Mouse (Mus musculus): Measurements from ENCODE around the gene Gm20388. TPM values are rescaled to one million over a fixed set of nuclear protein-coding genes. Genes with fewer than 3 reads are reported as not detected.

The Gm20388 gene
- polyA plus RNA-seq, 1 experiment from 2014 or later = not detected

DNA sequence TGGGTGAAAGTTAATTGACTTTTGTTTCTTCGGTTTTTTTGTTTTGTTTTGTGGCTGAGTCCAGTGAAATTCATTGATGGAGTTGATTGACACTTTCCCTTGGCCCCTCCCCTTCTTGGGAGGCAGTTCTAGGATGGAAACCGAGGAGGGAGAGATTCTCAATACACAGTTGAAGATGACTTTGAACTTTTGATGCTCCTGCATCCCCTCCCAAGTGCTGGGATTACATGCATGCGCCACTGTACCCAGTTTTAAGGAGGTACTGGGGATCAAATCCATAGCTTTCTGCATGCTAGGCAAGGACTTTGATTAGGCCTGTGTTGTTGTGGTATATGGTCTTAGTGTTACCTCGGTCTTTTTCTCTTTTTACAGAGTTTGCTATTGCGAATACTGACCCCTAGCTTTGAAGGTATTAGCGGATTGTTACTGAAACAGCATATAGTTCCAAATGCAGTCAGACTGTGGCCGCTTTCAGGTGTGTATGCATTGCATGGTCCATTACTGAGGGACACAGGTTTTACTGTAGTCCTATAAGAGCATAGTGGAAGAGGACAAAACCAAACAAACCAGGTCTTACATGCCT is 3155.6 kb downstream of the Gm20388 start:
- TF ChIP-seq CTCF (IDR thresholded peaks at IDR 0.05; ENCODE audit: low read depth) = peak; percentile 53
- Histone ChIP-seq H3K4me1 (replicated peaks; ENCODE audit: control insufficient read depth, insufficient read depth, low read length) (peaks cover 4% of the 10 kb centered on the region; the same call in 1 of the 2 replicates), H3K36me3 (ENCODE audit: control insufficient read depth, insufficient read depth) (0 out of 2 replicates have a peak, but pooled peaks cover 6% of the 10 kb centered on the region), H3K4me3 (ENCODE audit: low read depth, low read length) (peak overlapping the region; percentile 98), H3K27me3 (replicated peaks; ENCODE audit: control insufficient read depth, insufficient read depth, low read length) (no peaks in the 10 kb centered on the region), H3K4me2 (replicated peaks; ENCODE audit: low read depth) (peak overlapping the region; percentile 87), H3K9ac (ENCODE audit: low read depth, low read length) (peak overlapping the region; percentile 93), H3K27ac (ENCODE audit: low read depth, low read length) (peak overlapping the region; percentile 93), H3K9me3 (ENCODE audit: control insufficient read depth) (no peaks in the 10 kb centered on the region)
- 29% methylated on average over 7 of the region's 7 CpGs for WGBS
- no peak for ATAC-seq

DNA sequence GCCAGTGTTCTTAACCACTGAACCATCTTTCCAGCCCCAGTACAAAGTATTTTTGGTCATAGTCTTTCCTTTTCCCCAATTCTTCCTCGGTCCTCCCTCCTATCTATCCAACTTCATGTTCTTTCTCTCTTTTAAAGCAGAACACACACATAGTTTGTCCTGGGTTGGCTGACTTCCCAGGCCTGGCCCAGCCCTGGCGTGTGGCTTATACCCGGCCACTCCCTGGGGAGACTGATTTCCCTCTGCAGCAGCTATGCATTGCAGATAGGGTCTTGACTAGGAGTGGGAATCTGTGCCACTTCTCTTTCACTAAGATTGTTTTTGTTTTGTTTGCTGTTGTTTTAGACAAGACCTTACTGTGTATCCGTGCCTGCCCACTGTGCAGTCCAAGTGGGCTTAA is 3160.5 kb downstream of the Gm20388 start:
- 60% methylated on average over 4 of the region's 4 CpGs for WGBS
- Histone ChIP-seq H3K27me3 (replicated peaks; ENCODE audit: control insufficient read depth, insufficient read depth, low read length) (no peaks in the 10 kb centered on the region), H3K4me1 (replicated peaks; ENCODE audit: control insufficient read depth, insufficient read depth, low read length) (0 out of 2 replicates have a peak, but pooled peaks cover 3% of the 10 kb centered on the region), H3K9me3 (ENCODE audit: control insufficient read depth) (no peaks in the 10 kb centered on the region), H3K36me3 (ENCODE audit: control insufficient read depth, insufficient read depth) (peaks cover 42% of the 10 kb centered on the region), H3K4me2 (replicated peaks; ENCODE audit: low read depth) (no peak overlapping the region), H3K27ac (ENCODE audit: low read depth, low read length) (no peak overlapping the region), H3K4me3 (ENCODE audit: low read depth, low read length) (no peak overlapping the region), H3K9ac (ENCODE audit: low read depth, low read length) (no peak overlapping the region)
- no peak for TF ChIP-seq CTCF (IDR thresholded peaks at IDR 0.05; ENCODE audit: low read depth)
- no peak for ATAC-seq

DNA sequence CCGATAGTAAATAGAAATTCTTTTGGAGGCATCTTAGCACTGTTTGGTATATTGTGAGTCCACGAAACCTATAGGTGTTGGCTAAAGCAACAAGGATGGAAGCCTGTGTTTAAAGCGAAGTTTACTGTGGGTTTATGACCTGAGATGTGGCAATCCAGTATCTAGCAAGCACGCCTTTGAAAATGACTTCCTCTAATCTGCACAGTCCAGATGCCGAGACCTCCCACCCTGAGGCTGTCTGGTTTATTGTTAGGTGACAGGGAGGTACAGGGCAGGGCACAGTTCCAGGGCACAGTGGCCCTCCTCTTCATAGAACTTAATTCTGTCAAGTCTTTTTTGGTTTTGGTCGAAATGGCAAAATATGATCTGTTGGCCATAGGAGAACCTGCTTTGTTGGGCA is 3166.6 kb downstream of the Gm20388 start:
- H3K9me3 ChIP-seq (ENCODE audit: control insufficient read depth) = no peaks in the 10 kb centered on the region
- H3K36me3 ChIP-seq (ENCODE audit: control insufficient read depth, insufficient read depth) = peaks cover 70% of the 10 kb centered on the region
- WGBS = 59% methylated on average over 6 of the region's 6 CpGs
- H3K4me3 ChIP-seq (ENCODE audit: low read depth, low read length) = no peak overlapping the region
- no peak overlapping the region for H3K27ac ChIP-seq (ENCODE audit: low read depth, low read length)
- peak; percentile 75 for ATAC-seq
- no peak for TF ChIP-seq CTCF (IDR thresholded peaks at IDR 0.05; ENCODE audit: low read depth)
- H3K9ac ChIP-seq (ENCODE audit: low read depth, low read length) = no peak overlapping the region
- H3K27me3 ChIP-seq (replicated peaks; ENCODE audit: control insufficient read depth, insufficient read depth, low read length) = no peaks in the 10 kb centered on the region
- no peaks in the 10 kb centered on the region for H3K4me1 ChIP-seq (replicated peaks; ENCODE audit: control insufficient read depth, insufficient read depth, low read length)
- no peak overlapping the region for H3K4me2 ChIP-seq (replicated peaks; ENCODE audit: low read depth)

DNA sequence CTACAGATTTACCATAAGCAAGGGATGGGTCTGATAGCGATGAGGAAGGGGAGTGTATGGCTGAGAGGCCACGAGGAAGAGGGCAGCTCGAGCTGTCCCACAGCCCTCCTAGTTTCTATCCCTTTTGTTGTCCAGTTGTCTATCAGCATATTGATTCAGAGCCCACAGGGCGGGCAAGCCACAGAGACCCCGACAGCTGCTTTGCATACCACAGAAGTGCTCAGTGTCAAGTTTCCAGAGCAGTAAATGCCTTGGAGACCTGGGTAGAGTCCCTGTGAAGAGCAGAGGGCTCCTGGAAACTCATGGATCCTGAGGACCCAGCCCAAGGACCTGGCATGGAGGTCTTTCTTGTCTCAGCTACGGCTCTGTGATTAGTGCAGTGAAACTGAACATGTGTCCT is 3172.4 kb downstream of the Gm20388 start:
- H3K4me3 ChIP-seq (ENCODE audit: low read depth, low read length) = no peak overlapping the region
- ATAC-seq = no peak
- 88% methylated on average over 6 of the region's 6 CpGs for WGBS
- H3K4me2 ChIP-seq (replicated peaks; ENCODE audit: low read depth) = no peak overlapping the region
- no peaks in the 10 kb centered on the region for H3K4me1 ChIP-seq (replicated peaks; ENCODE audit: control insufficient read depth, insufficient read depth, low read length)
- no peak overlapping the region for H3K9ac ChIP-seq (ENCODE audit: low read depth, low read length)
- no peak for TF ChIP-seq CTCF (IDR thresholded peaks at IDR 0.05; ENCODE audit: low read depth)
- no peaks in the 10 kb centered on the region for H3K9me3 ChIP-seq (ENCODE audit: control insufficient read depth)
- no peak overlapping the region for H3K27ac ChIP-seq (ENCODE audit: low read depth, low read length)
- peaks cover 85% of the 10 kb centered on the region for H3K36me3 ChIP-seq (ENCODE audit: control insufficient read depth, insufficient read depth)
- no peaks in the 10 kb centered on the region for H3K27me3 ChIP-seq (replicated peaks; ENCODE audit: control insufficient read depth, insufficient read depth, low read length)

DNA sequence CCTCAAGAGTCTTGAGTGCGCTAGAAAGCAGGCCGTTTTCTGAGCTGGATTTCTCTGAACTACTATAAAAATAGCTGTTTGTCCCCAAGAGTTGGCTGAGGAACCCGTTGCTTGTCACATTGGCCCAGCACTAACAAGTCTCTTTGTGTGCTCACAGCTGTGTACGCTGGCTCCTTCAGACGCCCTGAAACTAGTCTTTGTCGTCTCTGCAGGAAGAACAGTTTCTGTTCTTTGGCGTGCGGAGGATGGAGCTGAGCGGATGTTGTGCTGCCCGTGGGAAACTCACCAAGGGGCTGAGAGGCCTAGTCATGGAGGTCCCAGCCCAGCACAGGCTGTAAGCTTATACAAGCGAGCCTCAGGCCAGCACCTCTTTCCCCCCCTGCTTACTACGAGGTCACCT is 3173.0 kb downstream of the Gm20388 start:
- no peak for ATAC-seq
- H3K36me3 ChIP-seq (ENCODE audit: control insufficient read depth, insufficient read depth) = peaks cover 86% of the 10 kb centered on the region
- WGBS = 88% methylated on average over 12 of the region's 12 CpGs

DNA sequence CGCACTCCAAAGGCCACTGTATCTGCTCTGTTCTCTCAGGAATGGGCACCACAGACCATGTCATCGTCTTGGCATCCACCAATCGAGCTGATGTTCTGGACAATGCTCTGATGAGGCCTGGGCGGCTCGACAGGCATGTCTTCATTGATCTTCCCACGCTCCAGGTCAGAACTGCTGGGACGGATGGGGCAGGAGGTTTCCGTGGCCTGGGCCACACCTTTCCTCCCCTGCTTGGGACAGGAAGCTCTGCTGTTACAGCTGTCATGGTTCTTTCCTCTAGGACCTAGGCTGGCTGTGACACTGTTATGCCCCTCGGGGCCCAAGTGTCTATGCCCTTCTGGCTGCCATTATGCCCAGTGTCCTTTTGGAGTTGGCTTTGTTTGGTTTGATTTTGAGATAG is 3176.6 kb downstream of the Gm20388 start:
- Histone ChIP-seq H3K4me2 (replicated peaks; ENCODE audit: low read depth) (no peak overlapping the region), H3K36me3 (ENCODE audit: control insufficient read depth, insufficient read depth) (peaks cover 93% of the 10 kb centered on the region), H3K4me3 (ENCODE audit: low read depth, low read length) (no peak overlapping the region), H3K27me3 (replicated peaks; ENCODE audit: control insufficient read depth, insufficient read depth, low read length) (no peaks in the 10 kb centered on the region), H3K9me3 (ENCODE audit: control insufficient read depth) (no peaks in the 10 kb centered on the region), H3K27ac (ENCODE audit: low read depth, low read length) (no peak overlapping the region), H3K4me1 (replicated peaks; ENCODE audit: control insufficient read depth, insufficient read depth, low read length) (no peaks in the 10 kb centered on the region), H3K9ac (ENCODE audit: low read depth, low read length) (no peak overlapping the region)
- no peak for TF ChIP-seq CTCF (IDR thresholded peaks at IDR 0.05; ENCODE audit: low read depth)
- no peak for ATAC-seq
- WGBS = 85% methylated on average over 9 of the region's 9 CpGs

More for the DNA sequence above, 3173.0 kb downstream of the Gm20388 start:
- no peak for TF ChIP-seq CTCF (IDR thresholded peaks at IDR 0.05; ENCODE audit: low read depth)
- Histone ChIP-seq H3K4me2 (replicated peaks; ENCODE audit: low read depth) (no peak overlapping the region), H3K27me3 (replicated peaks; ENCODE audit: control insufficient read depth, insufficient read depth, low read length) (no peaks in the 10 kb centered on the region), H3K9me3 (ENCODE audit: control insufficient read depth) (no peaks in the 10 kb centered on the region), H3K27ac (ENCODE audit: low read depth, low read length) (peak overlapping the region; percentile 17; the same call in 1 of the 2 replicates), H3K4me3 (ENCODE audit: low read depth, low read length) (no peak overlapping the region), H3K9ac (ENCODE audit: low read depth, low read length) (no peak overlapping the region), H3K4me1 (replicated peaks; ENCODE audit: control insufficient read depth, insufficient read depth, low read length) (no peaks in the 10 kb centered on the region)
